Mouse (Mus musculus) hindbrain, postnatal 0 days (tissue): ENCODE results near the gene St8sia1. TPM values are rescaled to one million over a fixed set of nuclear protein-coding genes. Genes with fewer than 3 reads are reported as not detected.
A peak's percentile ranks its signal among the peaks of the same experiment; 100 is the strongest.

Source experiments
- ATAC-seq: fragments of 200-750 bp; cut with Nextera tagmentation; 2 replicates; pipeline ENCODE4 v1.8.0; 2017; ENCODE audit warnings: mild to moderate bottlenecking, moderate TSS enrichment, moderate library complexity
- DNase-seq: peaks from one replicate; pipeline ENCODE4 v3.0.0-alpha.2; 2015; ENCODE audit warnings: low spot score
- H3K27ac ChIP-seq: fragments of 300-500 bp; sonication (generic); 2 replicates; pipeline ENCODE4 v1.5.1; 2014; ENCODE audit warnings: mild to moderate bottlenecking
- H3K27me3 ChIP-seq: fragments of 300-500 bp; sonication (generic); 2 replicates; pipeline ENCODE4 v1.6.1; 2014; ENCODE audit warnings: low read length, mixed read lengths; ENCODE audit not compliant: insufficient read depth
- H3K36me3 ChIP-seq: fragments of 300-500 bp; sonication (generic); 2 replicates; pipeline ENCODE4 v1.6.1; 2014; ENCODE audit warnings: low read length, mixed read lengths; ENCODE audit not compliant: insufficient read depth
- H3K4me1 ChIP-seq: fragments of 300-500 bp; sonication (generic); 2 replicates; pipeline ENCODE4 v1.6.1; 2014; ENCODE audit warnings: antibody characterized with exemption, low read length, mixed read lengths; ENCODE audit not compliant: insufficient read depth
- H3K4me2 ChIP-seq: fragments of 300-500 bp; sonication (generic); 2 replicates; pipeline ENCODE4 v1.6.1; 2014; ENCODE audit warnings: low read depth, mild to moderate bottlenecking, low read length, moderate library complexity, mixed read lengths
- H3K4me3 ChIP-seq: fragments of 300-500 bp; sonication (generic); 2 replicates; pipeline ENCODE4 v1.5.1; 2014; ENCODE audit warnings: low read length
- H3K9ac ChIP-seq: fragments of 300-500 bp; sonication (generic); replicated peaks from 2 replicates; pipeline ENCODE4 v1.6.1; 2014; ENCODE audit warnings: mild to moderate bottlenecking, low read length, moderate library complexity, mixed read lengths
- H3K9me3 ChIP-seq: fragments of 300-500 bp; sonication (generic); 2 replicates; pipeline ENCODE4 v1.6.1; 2016; ENCODE audit warnings: low read length, mixed read lengths
- CTCF ChIP-seq: IDR thresholded peaks from 2 replicates; pipeline ENCODE4 v1.5.1; 2016; ENCODE audit warnings: antibody characterized with exemption, control low read depth, low read depth
- WGBS: fragments of 180-500 bp; shearing (Covaris S2); extraction: QIAGEN DNeasy Blood & Tissue Kit; methylation state at CpG from one replicate; pipeline ENCODE4 v1.1.7; 2014; 5-methylcytosine and 5-hydroxymethylcytosine counted together
- polyA plus RNA-seq: library from polyadenylated mRNA; unstranded; fragments of >200 nt; fragmentation: Nextera tagmentation; extraction: Ambion mirVana; gene quantifications from 2 replicates; pipeline ENCODE4 v1.2.1, GENCODE M21; 2015
- total RNA-seq: library from RNA; depleted of rRNA; stranded (reverse); fragments of >200 nt; gene quantifications from 2 replicates; pipeline ENCODE4 v1.2.3, GENCODE M21; 2014

The St8sia1 gene
- total and polyA plus RNA-seq, 2 experiments from 2014 or later, result 3.7 to 18.0 TPM

DNA sequence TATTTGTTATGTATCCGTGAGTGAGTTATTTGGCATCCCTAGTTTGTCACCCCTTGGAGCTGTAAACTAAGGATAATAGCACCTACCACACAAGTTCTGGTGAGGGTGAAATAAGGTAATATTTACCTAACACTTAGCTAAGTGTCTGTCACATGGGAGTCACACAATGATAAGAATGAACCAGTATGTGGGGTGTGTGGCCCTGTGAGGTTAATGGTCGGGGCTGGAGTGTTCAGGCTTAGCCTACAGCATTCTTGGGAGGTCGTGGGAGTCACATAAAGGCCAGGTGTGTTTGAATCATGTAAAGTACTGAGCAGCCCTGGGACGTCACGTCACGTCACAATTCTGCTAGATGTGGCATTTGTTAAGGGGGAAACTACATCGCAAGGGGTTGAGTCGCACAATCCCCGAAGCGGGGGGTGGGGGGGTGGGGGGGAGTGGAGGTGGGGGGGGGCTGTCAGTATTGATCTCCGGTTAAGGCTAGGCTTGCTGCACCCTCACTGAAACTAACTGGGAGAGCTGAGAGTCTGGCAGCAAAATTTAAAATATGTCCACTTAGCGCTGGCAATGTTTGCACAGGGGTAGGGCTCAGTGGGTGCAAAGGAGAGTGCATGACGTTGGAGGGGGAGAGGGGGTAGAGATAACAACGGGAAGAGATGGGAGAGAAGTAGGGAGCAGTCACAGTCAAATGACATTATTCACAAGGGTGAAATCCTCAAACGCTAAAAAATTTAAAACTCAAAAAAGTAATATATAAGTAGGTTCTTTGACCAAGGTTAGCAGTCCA, 168.4 kb downstream of the St8sia1 start:
- Histone ChIP-seq H3K27ac (no peak overlapping the region), H3K4me3 (no peak overlapping the region), H3K9me3 (no peaks in the 10 kb centered on the region), H3K27me3 (no peaks in the 10 kb centered on the region), H3K9ac (no peak overlapping the region), H3K36me3 (no peaks in the 10 kb centered on the region), H3K4me1 (peaks cover 13% of the 10 kb centered on the region), H3K4me2 (no peak overlapping the region)
- no peak for DNase-seq
- TF ChIP-seq CTCF, result no peak
- WGBS, result 83% methylated on average over 15 of the region's 15 CpGs
- no peak for ATAC-seq

DNA sequence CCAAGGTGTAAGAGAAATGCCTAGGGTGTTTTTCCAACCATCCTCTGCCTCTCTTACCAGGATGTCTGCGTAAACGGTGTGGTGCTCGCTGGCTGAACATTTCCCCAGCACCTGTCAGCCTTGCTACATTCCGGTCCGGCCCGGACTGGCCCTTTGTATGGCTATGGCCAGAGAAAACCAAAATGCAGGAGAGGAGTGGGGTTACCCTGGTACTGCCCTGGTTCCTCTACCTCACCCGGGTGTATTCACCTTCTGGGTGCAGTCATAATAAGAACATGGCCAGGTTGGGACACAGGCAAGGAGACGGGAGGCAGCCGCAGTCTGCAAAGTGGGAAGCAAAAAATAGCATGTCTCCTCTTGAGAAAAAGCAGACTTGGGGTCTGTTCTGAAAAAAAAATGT, 169.2 kb downstream of the St8sia1 start:
- Histone ChIP-seq H3K4me1 (peaks cover 13% of the 10 kb centered on the region), H3K36me3 (no peaks in the 10 kb centered on the region), H3K4me3 (no peak overlapping the region), H3K4me2 (no peak overlapping the region), H3K9ac (no peak overlapping the region), H3K27ac (no peak overlapping the region), H3K27me3 (no peaks in the 10 kb centered on the region), H3K9me3 (no peaks in the 10 kb centered on the region)
- DNase-seq (no peak), ATAC-seq (no peak)
- no peak for TF ChIP-seq CTCF
- 89% methylated on average over 9 of the region's 9 CpGs for WGBS

GRCm38 (mm10) chr6:142793468-142793867, 170.8 kb downstream of the St8sia1 start:
- 0 out of 2 replicates have a peak, but pooled peaks have one; percentile 17 for TF ChIP-seq CTCF
- peak; percentile 71 for DNase-seq
- Histone ChIP-seq H3K9ac (no peak overlapping the region), H3K27ac (0 out of 2 replicates have a peak overlapping the region, but pooled peaks have one; percentile 1), H3K4me3 (no peak overlapping the region), H3K27me3 (no peaks in the 10 kb centered on the region), H3K4me1 (peaks cover 13% of the 10 kb centered on the region), H3K9me3 (no peaks in the 10 kb centered on the region), H3K36me3 (no peaks in the 10 kb centered on the region), H3K4me2 (no peak overlapping the region; the same call in 1 of the 2 replicates)
- ATAC-seq, result peak; percentile 86
- WGBS, result 17% methylated on average over 7 of the region's 7 CpGs

GRCm38 (mm10) chr6:142792241-142792968, 171.8 kb downstream of the St8sia1 start:
- 0 out of 2 replicates have a peak, but pooled peaks have one; percentile 12 for TF ChIP-seq CTCF
- Histone ChIP-seq H3K9ac (peak overlapping the region; percentile 30; the same call in 1 of the 2 replicates), H3K4me3 (no peak overlapping the region), H3K4me1 (peaks cover 18% of the 10 kb centered on the region), H3K36me3 (no peaks in the 10 kb centered on the region), H3K9me3 (no peaks in the 10 kb centered on the region), H3K27me3 (no peaks in the 10 kb centered on the region), H3K4me2 (peak overlapping the region; percentile 27), H3K27ac (peak overlapping the region; percentile 54; the same call in 1 of the 2 replicates)
- 30% methylated on average over 13 of the region's 13 CpGs for WGBS
- peak; percentile 75 for ATAC-seq
- peak; percentile 70 for DNase-seq

- ATAC-seq, result no peak
- 78% methylated on average over 10 of the region's 10 CpGs for WGBS
- H3K9me3 ChIP-seq, result no peaks in the 10 kb centered on the region
Measured at GRCm38 (mm10) chr6:142789736-142790135, 174.5 kb downstream of the St8sia1 start.

DNA sequence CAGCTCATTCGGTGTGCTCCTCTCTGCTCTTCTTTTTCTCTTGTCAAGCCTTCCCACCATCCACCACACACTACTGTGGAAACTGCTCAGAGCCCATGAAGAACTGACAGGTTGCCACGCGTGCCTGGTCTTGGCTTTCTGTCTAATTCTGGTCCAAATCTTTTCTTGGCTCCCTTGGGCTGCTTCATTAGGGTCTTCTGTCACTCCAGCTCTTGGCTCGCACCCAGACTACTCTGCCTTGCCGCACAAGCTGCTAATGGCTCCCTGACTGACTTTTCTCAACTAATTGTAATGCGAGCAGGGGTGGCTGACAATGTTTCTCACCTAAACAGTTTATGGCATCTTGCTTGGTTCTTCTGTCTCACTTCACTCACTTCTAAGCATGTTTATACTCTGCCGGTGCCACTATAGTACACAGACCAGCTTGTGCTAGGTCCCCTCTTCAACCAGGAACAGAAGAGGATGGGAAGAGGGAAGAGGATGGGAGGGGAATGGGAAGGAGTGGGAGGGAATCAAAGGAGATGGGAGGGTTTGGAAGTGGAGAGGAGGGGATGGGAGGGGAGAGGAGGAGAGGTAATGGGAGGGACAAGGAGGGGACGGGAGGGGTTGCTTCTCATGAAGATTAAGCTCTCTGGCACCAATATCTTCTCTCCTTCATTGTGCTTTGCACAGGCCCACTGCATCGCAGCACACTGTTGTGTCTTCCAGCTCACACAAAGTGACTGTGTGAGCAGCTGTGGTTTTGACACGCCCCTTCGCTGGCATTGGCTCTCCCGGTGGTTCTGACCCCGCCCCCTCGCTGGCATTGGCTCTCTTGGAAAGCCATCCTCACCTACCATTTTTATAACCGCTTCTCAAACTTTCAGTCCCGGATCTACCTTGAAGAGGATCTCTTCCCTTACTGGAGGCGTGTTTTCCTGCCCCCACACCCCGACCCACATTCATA, 175.9 kb downstream of the St8sia1 start:
- Histone ChIP-seq H3K4me1 (peaks cover 13% of the 10 kb centered on the region), H3K27me3 (no peaks in the 10 kb centered on the region), H3K4me2 (0 out of 2 replicates have a peak overlapping the region, but pooled peaks have one; percentile 10), H3K9me3 (no peaks in the 10 kb centered on the region), H3K9ac (no peak overlapping the region), H3K4me3 (no peak overlapping the region), H3K27ac (peak overlapping the region; percentile 26; the same call in 1 of the 2 replicates), H3K36me3 (no peaks in the 10 kb centered on the region)
- WGBS, result 46% methylated on average over 18 of the region's 18 CpGs
- DNase-seq, result peak; percentile 77
- peak; percentile 52 for ATAC-seq
- TF ChIP-seq CTCF, result no peak

More at GRCm38 (mm10) chr6:142789736-142790135, 174.5 kb downstream of the St8sia1 start:
- Histone ChIP-seq H3K27ac (no peak overlapping the region), H3K36me3 (no peaks in the 10 kb centered on the region), H3K9ac (no peak overlapping the region), H3K4me1 (peaks cover 18% of the 10 kb centered on the region), H3K4me3 (no peak overlapping the region), H3K27me3 (no peaks in the 10 kb centered on the region), H3K4me2 (no peak overlapping the region)
- no peak for TF ChIP-seq CTCF
- no peak for DNase-seq
